Mouse (Mus musculus) MEL (cell line): ENCODE measurements around the gene Sgo2a. TPM values are rescaled to one million over a fixed set of nuclear protein-coding genes. Genes with fewer than 3 reads are reported as not detected.
A peak's percentile ranks its signal among the peaks of the same experiment; 100 is the strongest.

Experiments used
- DNase-seq: peaks from one replicate; pipeline ENCODE4 v3.0.0; 2011; ENCODE audit warnings: low read depth, low spot score
- H3K27ac ChIP-seq: 2 replicates; pipeline ENCODE4 v1.5.1; 2012; ENCODE audit warnings: low read depth, mild to moderate bottlenecking, control low read depth, low read length, moderate library complexity; ENCODE audit not compliant: control insufficient read depth
- H3K27me3 ChIP-seq, 2 experiments: fragments of 150-350 bp in 1 of 2; sonication (generic) in 1 of 2; 2 replicates each; pipeline ENCODE4 v1.6.1; 2012; ENCODE audit warnings: low read length in 2 of 2, mild to moderate bottlenecking in 2 of 2, improper control_type of control experiment in 1 of 2, moderate library complexity in 1 of 2; ENCODE audit not compliant: insufficient read depth in 2 of 2, control insufficient read depth in 1 of 2
- H3K36me3 ChIP-seq, 2 experiments: 2 replicates each; pipeline ENCODE4 v1.6.1; 2012 to 2014; ENCODE audit warnings: low read length in 2 of 2, improper control_type of control experiment in 1 of 2, inconsistent platforms in 1 of 2, mild to moderate bottlenecking in 1 of 2; ENCODE audit not compliant: insufficient read depth in 2 of 2, control insufficient read depth in 1 of 2
- H3K4me1 ChIP-seq, 2 experiments: fragments of 150-350 bp in 1 of 2; sonication (generic) in 1 of 2; 2 replicates each; pipeline ENCODE4 v1.6.1; 2012; ENCODE audit warnings: low read length in 2 of 2, improper control_type of control experiment in 1 of 2, mild to moderate bottlenecking in 1 of 2; ENCODE audit not compliant: insufficient read depth in 2 of 2, control insufficient read depth in 1 of 2
- H3K4me3 ChIP-seq, 2 experiments: fragments of 150-350 bp in 1 of 2; sonication (generic) in 1 of 2; 2 replicates each; pipeline ENCODE4 v1.5.1; 2012; ENCODE audit warnings: low read depth in 2 of 2, low read length in 2 of 2, mild to moderate bottlenecking in 2 of 2, moderate library complexity in 2 of 2, control low read depth in 1 of 2, improper control_type of control experiment in 1 of 2; ENCODE audit not compliant: control insufficient read depth in 1 of 2, insufficient read depth in 1 of 2
- H3K79me2 ChIP-seq: 2 replicates; pipeline ENCODE4 v1.6.1; 2012; ENCODE audit warnings: mild to moderate bottlenecking, low read length, moderate library complexity; ENCODE audit not compliant: control insufficient read depth, poor library complexity, insufficient read depth
- H3K9ac ChIP-seq: 2 replicates; pipeline ENCODE4 v1.6.1; 2012; ENCODE audit warnings: low read depth, mild to moderate bottlenecking, control low read depth, low read length, moderate library complexity; ENCODE audit not compliant: control insufficient read depth, poor library complexity, severe bottlenecking
- H3K9me3 ChIP-seq: fragments of 150-350 bp; sonication (generic); replicated peaks from 2 replicates; pipeline ENCODE4 v1.6.1; 2012; ENCODE audit warnings: mild to moderate bottlenecking, low read length, improper control_type of control experiment, moderate library complexity; ENCODE audit not compliant: insufficient read depth
- BHLHE40 ChIP-seq: IDR thresholded peaks from 2 replicates; pipeline ENCODE4 v1.6.1; 2012; ENCODE audit warnings: low read depth, mild to moderate bottlenecking, inconsistent platforms, low read length, improper control_type of control experiment, borderline replicate concordance
- CHD1 ChIP-seq: IDR thresholded peaks from 2 replicates; pipeline ENCODE4 v1.6.1; 2012; ENCODE audit warnings: low read depth, mild to moderate bottlenecking, inconsistent platforms, low read length, improper control_type of control experiment
- CHD2 ChIP-seq: IDR thresholded peaks from 2 replicates; pipeline ENCODE4 v1.6.1; 2011; ENCODE audit warnings: low read length, improper control_type of control experiment
- CTCF ChIP-seq, 3 experiments: IDR thresholded peaks in 2 of 3; conservative IDR thresholded peaks in 1 of 3; 2 replicates each; pipeline ENCODE4 v1.5.1; 2011 to 2012; ENCODE audit warnings: low read length in 3 of 3, low read depth in 2 of 3, mild to moderate bottlenecking in 2 of 3, improper control_type of control experiment in 1 of 3, inconsistent platforms in 1 of 3, mixed read lengths in 1 of 3, moderate library complexity in 1 of 3; ENCODE audit not compliant: control insufficient read depth in 1 of 3, insufficient read depth in 1 of 3, poor library complexity in 1 of 3, severe bottlenecking in 1 of 3
- ELF1 ChIP-seq: IDR thresholded peaks from 2 replicates; pipeline ENCODE4 v1.6.1; 2014; ENCODE audit warnings: low read depth, mild to moderate bottlenecking, inconsistent platforms, low read length, improper control_type of control experiment, moderate library complexity
- EP300 ChIP-seq, 2 experiments: IDR thresholded peaks; 2 replicates each; pipeline ENCODE4 v1.6.1; 2011; ENCODE audit warnings: improper control_type of control experiment in 2 of 2, low read length in 2 of 2, low read depth in 1 of 2, mild to moderate bottlenecking in 1 of 2
- ETS1 ChIP-seq: IDR thresholded peaks from 2 replicates; pipeline ENCODE4 v1.6.1; 2012; ENCODE audit warnings: low read depth, mild to moderate bottlenecking, inconsistent platforms, low read length, improper control_type of control experiment, moderate library complexity
- GABPA ChIP-seq: IDR thresholded peaks from 2 replicates; pipeline ENCODE4 v1.6.1; 2012; ENCODE audit warnings: low read depth, mild to moderate bottlenecking, inconsistent platforms, low read length, improper control_type of control experiment, moderate library complexity
- GATA1 ChIP-seq: IDR thresholded peaks from 2 replicates; pipeline ENCODE4 v1.6.1; 2011; ENCODE audit warnings: low read depth, low read length, improper control_type of control experiment
- JUND ChIP-seq: IDR thresholded peaks from 2 replicates; pipeline ENCODE4 v1.6.1; 2011; ENCODE audit warnings: low read depth, mild to moderate bottlenecking, improper control_type of control experiment, low read length
- MAX ChIP-seq: IDR thresholded peaks from 2 replicates; pipeline ENCODE4 v1.6.1; 2011; ENCODE audit warnings: low read length, improper control_type of control experiment
- MXI1 ChIP-seq: IDR thresholded peaks from 2 replicates; pipeline ENCODE4 v1.6.1; 2011; ENCODE audit warnings: mild to moderate bottlenecking, low read depth, low read length, improper control_type of control experiment
- MYB ChIP-seq: IDR thresholded peaks from 2 replicates; pipeline ENCODE4 v1.6.1; 2011; ENCODE audit warnings: mild to moderate bottlenecking, low read depth, low read length, improper control_type of control experiment
- NELFE ChIP-seq: IDR thresholded peaks from 2 replicates; pipeline ENCODE4 v1.6.1; 2011; ENCODE audit warnings: low read depth, low read length, improper control_type of control experiment
- POLR2A ChIP-seq, 2 experiments: IDR thresholded peaks; 2 replicates each; pipeline ENCODE4 v1.6.1; 2011 to 2012; ENCODE audit warnings: low read length in 2 of 2, mild to moderate bottlenecking in 2 of 2, control low read depth in 1 of 2, improper control_type of control experiment in 1 of 2, low read depth in 1 of 2, moderate library complexity in 1 of 2; ENCODE audit not compliant: control insufficient read depth in 1 of 2, insufficient read depth in 1 of 2, poor library complexity in 1 of 2
- POLR2AphosphoS5 ChIP-seq: IDR thresholded peaks from 2 replicates; pipeline ENCODE4 v1.6.1; 2012; ENCODE audit warnings: low read depth, borderline replicate concordance, mild to moderate bottlenecking, inconsistent platforms, low read length, moderate library complexity, mixed read lengths
- RCOR1 ChIP-seq: IDR thresholded peaks from 2 replicates; pipeline ENCODE4 v1.6.1; 2012; ENCODE audit warnings: low read depth, mild to moderate bottlenecking, inconsistent platforms, low read length, improper control_type of control experiment
- SMC3 ChIP-seq: IDR thresholded peaks from 2 replicates; pipeline ENCODE4 v1.6.1; 2011; ENCODE audit warnings: low read depth, low read length, improper control_type of control experiment
- TCF12 ChIP-seq: IDR thresholded peaks from 2 replicates; pipeline ENCODE4 v1.6.1; 2014; ENCODE audit warnings: low read depth, mild to moderate bottlenecking, inconsistent platforms, low read length, improper control_type of control experiment, moderate library complexity
- USF1 ChIP-seq: IDR thresholded peaks from 2 replicates; pipeline ENCODE4 v1.6.1; 2014; ENCODE audit warnings: low read depth, mild to moderate bottlenecking, inconsistent platforms, low read length, improper control_type of control experiment, moderate library complexity
- ZMIZ1 ChIP-seq: IDR thresholded peaks from 2 replicates; pipeline ENCODE4 v1.6.1; 2012; ENCODE audit warnings: low read depth, mild to moderate bottlenecking, inconsistent platforms, low read length, improper control_type of control experiment, moderate library complexity
- polyA plus RNA-seq, 2 experiments: library from polyadenylated mRNA; stranded (reverse) in 1 of 2; unstranded in 1 of 2; fragments of >175 nt in 1 of 2; fragments of >200 nt in 1 of 2; gene quantifications; 2 replicates each; pipeline versions ENCODE4 v1.2.1 to v1.2.4; 2012; ENCODE audit warnings: low replicate concordance in 2 of 2, low read depth in 1 of 2; ENCODE audit not compliant: insufficient read length in 2 of 2, insufficient read depth in 1 of 2, missing spikeins in 1 of 2
- total RNA-seq: library from RNA; depleted of rRNA; stranded (reverse); fragments of 300-350 nt; gene quantifications from 2 replicates; pipeline ENCODE4 v1.2.3, GENCODE M21; 2012

The Sgo2a gene
- total and polyA plus RNA-seq, 3 experiments, result 11.5 to 48.8 (median 12.3) TPM

DNA sequence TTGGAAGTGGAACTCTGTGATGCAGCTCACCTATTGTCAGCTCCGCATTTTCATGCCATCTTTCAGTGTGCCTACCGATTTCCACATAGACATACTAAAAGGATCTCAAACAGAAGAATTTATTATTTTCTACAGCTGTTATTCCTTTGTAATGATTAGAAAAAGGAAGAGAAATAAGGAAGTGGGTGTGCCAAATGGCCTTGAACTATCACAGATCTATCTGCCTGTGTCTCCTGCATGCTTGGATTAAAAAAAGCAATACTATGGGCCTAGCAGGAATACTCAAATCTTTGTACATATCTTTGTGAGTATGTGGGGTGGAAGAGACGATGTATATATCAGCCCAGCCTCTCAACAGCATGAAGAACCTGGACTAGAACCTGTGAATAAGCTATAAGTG lies 18.9 kb upstream of the Sgo2a start:
- no peaks in the 10 kb centered on the region for H3K27me3 ChIP-seq
- H3K9me3 ChIP-seq, result no peaks in the 10 kb centered on the region
- H3K27ac ChIP-seq, result no peak overlapping the region
- no peaks in the 10 kb centered on the region for H3K79me2 ChIP-seq
- H3K4me1 ChIP-seq, result peaks cover 6% of the 10 kb centered on the region in 2 experiments
- no peak overlapping the region for H3K4me3 ChIP-seq
- peak; percentile 48; the same call in 1 of the 2 replicates for TF ChIP-seq ETS1
- no peak for TF ChIP-seq TCF12
- TF ChIP-seq EP300 (IDR thresholded peaks at IDR 0.05; ENCODE audit: low read depth in 1 of 2, low read length in 2 of 2), result peak; percentile 45 to 64; a peak in 3 of 4 replicates
- peak; percentile 41; the same call in 1 of the 2 replicates for TF ChIP-seq GATA1
- TF ChIP-seq MAX, result no peak
- peak; percentile 53; the same call in 1 of the 2 replicates for TF ChIP-seq ELF1
- 0 out of 2 replicates have a peak, but pooled peaks have one; percentile 15 for TF ChIP-seq RCOR1
- TF ChIP-seq, all 39 proteins: peak for 5
- Histone ChIP-seq H3K36me3 (peaks cover 0 to 12% of the 10 kb centered on the region in 2 experiments; a peak in 2 of 4 replicates), H3K9ac (no peak overlapping the region)
- peak; percentile 47 for DNase-seq

DNA sequence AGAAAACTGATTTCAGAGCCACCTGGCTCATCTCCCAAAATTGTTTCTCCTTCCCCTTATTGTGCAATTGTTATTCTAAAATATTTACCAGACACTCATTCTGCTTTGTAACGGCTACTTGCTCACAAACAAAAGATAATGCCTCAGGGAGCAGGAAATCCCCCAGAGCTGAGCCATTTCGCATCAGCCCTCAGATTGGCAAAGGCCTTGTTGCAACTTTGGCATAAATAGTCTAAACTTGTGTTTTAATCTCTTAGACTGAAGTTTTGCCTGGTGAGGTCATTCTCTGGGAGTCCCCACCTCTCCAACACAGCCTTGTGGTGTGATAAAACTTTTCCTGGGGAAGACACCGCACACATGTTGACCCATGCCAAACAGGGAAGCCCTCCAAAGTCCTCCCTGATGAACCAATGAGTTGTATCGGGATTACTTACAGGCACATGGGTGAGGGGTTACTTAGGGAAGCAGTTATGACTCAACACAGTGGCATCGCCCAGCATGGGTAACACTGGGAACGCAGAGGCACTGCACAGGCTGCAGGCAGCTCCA lies 6.6 kb upstream of the Sgo2a start:
- H3K27me3 ChIP-seq, result no peaks in the 10 kb centered on the region
- no peaks in the 10 kb centered on the region for H3K9me3 ChIP-seq
- H3K4me3 ChIP-seq, result no peak overlapping the region
- H3K27ac ChIP-seq, result no peak overlapping the region
- DNase-seq, result no peak
- H3K79me2 ChIP-seq, result no peaks in the 10 kb centered on the region
- H3K9ac ChIP-seq, result no peak overlapping the region
- peaks cover 0 to 2% of the 10 kb centered on the region in 2 experiments; a peak in 2 of 4 replicates for H3K4me1 ChIP-seq
- TF ChIP-seq SMC3 (no peak), GATA1 (no peak), BHLHE40 (no peak), CHD2 (no peak), CTCF (IDR thresholded peaks at IDR 0.05 in 2 of 3, conservative IDR thresholded peaks at IDR 0.05 in 1 of 3; ENCODE audit: control insufficient read depth in 1 of 3, insufficient read depth in 1 of 3, low read depth in 2 of 3, low read length in 3 of 3, poor library complexity in 1 of 3, severe bottlenecking in 1 of 3) (no peak), JUND (no peak), ZMIZ1 (no peak), GABPA (no peak), POLR2AphosphoS5 (no peak), EP300 (IDR thresholded peaks at IDR 0.05; ENCODE audit: low read depth in 1 of 2, low read length in 2 of 2) (no peak), NELFE (no peak), MYB (no peak), CHD1 (no peak), MXI1 (no peak), RCOR1 (no peak), POLR2A (IDR thresholded peaks at IDR 0.05; ENCODE audit: control insufficient read depth in 1 of 2, insufficient read depth in 1 of 2, low read depth in 1 of 2, low read length in 2 of 2, poor library complexity in 1 of 2) (no peak), USF1 (no peak)
- no peaks in the 10 kb centered on the region for H3K36me3 ChIP-seq
